Mouse (Mus musculus) heart, embryonic 14.5 days (tissue): ENCODE measurements around the gene Nicn1. TPM values are rescaled to one million over a fixed set of nuclear protein-coding genes. Genes with fewer than 3 reads are reported as not detected.

ENCODE experiments used
- ATAC-seq: fragments of 200-750 bp; cut with Nextera tagmentation; 2 replicates; pipeline ENCODE4 v1.8.0; 2017; ENCODE audit warnings: low read depth, moderate TSS enrichment; ENCODE audit not compliant: insufficient number of reproducible peaks, insufficient read depth, low FRiP score
- H3K27ac ChIP-seq, 2 experiments: fragments of 200-500 bp in 1 of 2; fragments of 300-500 bp in 1 of 2; sonication (generic) in 1 of 2; replicated peaks in 1 of 2; 2 replicates each; pipeline ENCODE4 v1.5.1; 2012 to 2014; ENCODE audit warnings: low read depth in 2 of 2, low read length in 2 of 2, control low read depth in 1 of 2, mild to moderate bottlenecking in 1 of 2, mixed read lengths in 1 of 2; ENCODE audit not compliant: control insufficient read depth in 1 of 2, insufficient read depth in 1 of 2
- H3K27me3 ChIP-seq: fragments of 300-500 bp; sonication (generic); 2 replicates; pipeline ENCODE4 v1.6.1; 2014; ENCODE audit warnings: mild to moderate bottlenecking, low read length, control low read depth; ENCODE audit not compliant: control insufficient read depth, insufficient read depth
- H3K36me3 ChIP-seq: fragments of 300-500 bp; sonication (generic); 2 replicates; pipeline ENCODE4 v1.6.1; 2014; ENCODE audit warnings: mild to moderate bottlenecking, control low read depth, low read length, mixed read lengths; ENCODE audit not compliant: control insufficient read depth, insufficient read depth
- H3K4me1 ChIP-seq, 2 experiments: fragments of 200-500 bp in 1 of 2; fragments of 300-500 bp in 1 of 2; sonication (generic) in 1 of 2; 2 replicates each; pipeline ENCODE4 v1.6.1; 2012 to 2014; ENCODE audit warnings: low read length in 2 of 2, control low read depth in 1 of 2, mixed read lengths in 1 of 2; ENCODE audit not compliant: control insufficient read depth in 2 of 2, insufficient read depth in 2 of 2
- H3K4me2 ChIP-seq: fragments of 300-500 bp; sonication (generic); 2 replicates; pipeline ENCODE4 v1.6.1; 2014; ENCODE audit warnings: mild to moderate bottlenecking, low read length
- H3K4me3 ChIP-seq, 2 experiments: fragments of 200-500 bp in 1 of 2; fragments of 300-500 bp in 1 of 2; sonication (generic) in 1 of 2; 2 replicates each; pipeline ENCODE4 v1.5.1; 2012 to 2014; ENCODE audit warnings: low read length in 2 of 2, mild to moderate bottlenecking in 2 of 2, control low read depth in 1 of 2, low read depth in 1 of 2, moderate library complexity in 1 of 2; ENCODE audit not compliant: control insufficient read depth in 1 of 2, insufficient read depth in 1 of 2
- H3K9ac ChIP-seq: fragments of 300-500 bp; sonication (generic); 2 replicates; pipeline ENCODE4 v1.6.1; 2014; ENCODE audit warnings: mild to moderate bottlenecking, low read length
- H3K9me3 ChIP-seq: fragments of 300-500 bp; sonication (generic); 2 replicates; pipeline ENCODE4 v1.6.1; 2016; ENCODE audit warnings: low read length, control low read depth; ENCODE audit not compliant: control insufficient read depth
- WGBS: fragments of 180-500 bp; shearing (Covaris S2); extraction: QIAGEN DNeasy Blood & Tissue Kit; methylation state at CpG from one replicate; pipeline ENCODE4 v1.1.7; 2014; 5-methylcytosine and 5-hydroxymethylcytosine counted together
- polyA plus RNA-seq: library from polyadenylated mRNA; unstranded; fragments of >200 nt; fragmentation: Nextera tagmentation; extraction: Ambion mirVana; gene quantifications from 2 replicates; pipeline ENCODE4 v1.2.1, GENCODE M21; 2014

Nicn1 gene
- polyA plus RNA-seq, 1 experiment from 2014 or later = 29.1 TPM

DNA sequence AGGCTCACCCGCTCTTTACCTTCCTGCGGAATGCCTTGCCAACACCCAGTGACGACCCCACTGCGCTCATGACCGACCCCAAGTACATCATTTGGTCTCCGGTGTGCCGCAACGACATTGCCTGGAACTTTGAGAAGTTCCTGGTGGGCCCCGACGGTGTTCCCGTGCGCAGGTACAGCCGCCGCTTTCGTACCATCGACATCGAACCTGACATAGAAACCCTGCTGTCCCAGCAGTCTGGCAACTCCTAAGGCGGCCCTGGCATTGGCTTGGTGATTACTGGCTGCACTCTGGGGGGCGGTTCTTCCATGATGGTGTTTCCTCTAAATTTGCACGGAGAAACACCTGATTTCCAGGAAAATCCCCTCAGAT is 49.6 kb downstream of the Nicn1 start:
- Histone ChIP-seq H3K4me1 (peaks cover 11 to 25% of the 10 kb centered on the region in 2 experiments), H3K9me3 (no peaks in the 10 kb centered on the region), H3K4me2 (peak overlapping the region; percentile 92), H3K4me3 (peak overlapping the region; percentile 56 to 60), H3K27me3 (no peaks in the 10 kb centered on the region), H3K9ac (peak overlapping the region; percentile 80), H3K27ac (peak overlapping the region; percentile 87 to 92), H3K36me3 (peaks cover 27% of the 10 kb centered on the region)
- 8% methylated on average over 20 of the region's 20 CpGs for WGBS
- ATAC-seq = no peak

- H3K4me3 ChIP-seq = peak overlapping the region; percentile 56 to 60
- no peak for ATAC-seq
- no peaks in the 10 kb centered on the region for H3K9me3 ChIP-seq
- peak overlapping the region; percentile 51 to 92 for H3K27ac ChIP-seq
- WGBS = 50% methylated on average over 10 of the region's 10 CpGs
- peaks cover 11 to 25% of the 10 kb centered on the region in 2 experiments for H3K4me1 ChIP-seq
- peak overlapping the region; percentile 92 for H3K4me2 ChIP-seq
- H3K9ac ChIP-seq = peak overlapping the region; percentile 80
- no peaks in the 10 kb centered on the region for H3K27me3 ChIP-seq
- H3K36me3 ChIP-seq = peaks cover 21% of the 10 kb centered on the region
Observed at GRCm38 (mm10) chr9:108340258-108341138, 50.3 kb downstream of the Nicn1 start.

DNA sequence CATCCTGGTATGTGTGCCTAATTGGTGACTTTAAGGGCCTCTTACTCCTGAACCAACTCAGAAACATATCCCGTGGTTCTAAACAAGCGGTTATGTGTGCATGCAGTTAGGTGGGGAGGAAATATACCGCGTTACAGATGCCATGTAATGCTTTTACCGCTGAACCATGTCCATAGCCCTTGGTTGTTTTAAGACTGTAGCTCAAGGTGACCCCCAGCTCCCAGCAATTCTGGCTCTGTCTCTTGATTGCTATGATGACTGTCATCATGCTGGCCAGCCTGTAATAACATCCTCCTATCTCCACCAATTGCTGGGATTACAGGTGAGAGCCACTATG is 50.9 kb downstream of the Nicn1 start:
- H3K4me3 ChIP-seq = peak overlapping the region in 1 of 2 experiments; percentile 56; a peak in 1 of 4 replicates
- no peaks in the 10 kb centered on the region for H3K27me3 ChIP-seq
- WGBS = 85% methylated on average over 5 of the region's 5 CpGs
- peaks cover 11 to 25% of the 10 kb centered on the region in 2 experiments for H3K4me1 ChIP-seq
- no peaks in the 10 kb centered on the region for H3K9me3 ChIP-seq
- H3K27ac ChIP-seq = peak overlapping the region; percentile 44 to 51; a peak in 3 of 4 replicates
- H3K4me2 ChIP-seq = peak overlapping the region; percentile 92
- peaks cover 15% of the 10 kb centered on the region for H3K36me3 ChIP-seq
- no peak for ATAC-seq
- peak overlapping the region; percentile 34; the same call in 1 of the 2 replicates for H3K9ac ChIP-seq

DNA sequence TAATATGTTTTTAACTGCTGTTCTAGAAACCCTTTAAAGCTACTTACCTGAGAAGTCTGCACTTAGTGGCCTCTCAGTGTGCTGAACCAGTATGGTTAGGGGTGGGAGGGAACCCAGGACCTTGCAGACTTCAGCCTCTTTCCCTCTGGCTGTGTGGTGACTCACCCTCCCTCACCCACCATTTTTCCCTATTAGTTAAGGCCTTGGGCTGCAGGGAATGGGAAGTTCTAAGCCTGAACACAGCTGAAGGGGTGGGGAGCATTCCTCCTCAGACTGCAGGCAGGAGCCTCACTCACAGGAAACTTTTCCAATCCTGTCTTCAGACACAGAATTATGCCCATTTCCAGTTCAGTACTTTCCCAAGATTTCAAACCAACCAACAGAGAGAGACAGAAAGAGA is 51.6 kb downstream of the Nicn1 start:
- Histone ChIP-seq H3K4me2 (0 out of 2 replicates have a peak overlapping the region, but pooled peaks have one; percentile 92), H3K4me3 (no peak overlapping the region), H3K36me3 (peaks cover 10% of the 10 kb centered on the region), H3K9me3 (no peaks in the 10 kb centered on the region), H3K27ac (peak overlapping the region in 1 of 2 experiments; percentile 6; a peak in 2 of 4 replicates), H3K27me3 (no peaks in the 10 kb centered on the region), H3K4me1 (peaks cover 11 to 25% of the 10 kb centered on the region in 2 experiments), H3K9ac (no peak overlapping the region)
- no peak for ATAC-seq

DNA sequence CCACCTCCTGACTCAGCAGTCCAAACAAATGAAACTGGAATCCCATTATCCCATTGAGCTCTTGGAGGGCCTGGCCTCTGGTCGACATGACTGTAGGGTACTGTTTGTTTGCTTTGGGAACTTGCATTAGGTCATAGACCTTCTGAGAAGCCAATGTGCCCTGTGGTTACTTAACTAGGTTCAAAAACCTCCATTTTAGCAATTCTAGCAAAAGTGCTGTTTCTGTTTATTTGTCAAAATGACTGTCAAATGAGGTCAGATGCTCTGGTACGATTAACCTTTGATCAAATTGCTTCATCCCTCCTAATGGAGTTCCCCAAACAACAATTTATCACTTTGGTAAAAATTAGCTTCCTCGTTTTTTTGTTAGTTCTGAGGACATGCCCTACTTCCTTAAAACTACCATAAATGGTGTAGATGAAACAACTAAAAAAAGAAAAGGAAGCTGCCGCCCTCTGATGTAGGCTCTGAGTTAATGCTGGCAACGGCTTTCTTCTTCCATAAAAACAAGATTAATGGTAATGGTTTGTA is 52.1 kb downstream of the Nicn1 start:
- Histone ChIP-seq H3K9ac (no peak overlapping the region), H3K4me1 (peaks cover 11 to 25% of the 10 kb centered on the region in 2 experiments), H3K36me3 (peaks cover 10% of the 10 kb centered on the region), H3K4me2 (peak overlapping the region; percentile 12; the same call in 1 of the 2 replicates), H3K9me3 (no peaks in the 10 kb centered on the region), H3K4me3 (no peak overlapping the region), H3K27ac (peak overlapping the region; percentile 6 to 46; a peak in 2 of 4 replicates), H3K27me3 (no peaks in the 10 kb centered on the region)
- ATAC-seq = no peak
- WGBS = 45% methylated on average over 5 of the region's 5 CpGs

- no peak overlapping the region for H3K27ac ChIP-seq
- WGBS = 85% methylated on average over 3 of the region's 3 CpGs
- H3K9ac ChIP-seq = no peak overlapping the region
Observed at GRCm38 (mm10) chr9:108343331-108343730, 53.1 kb downstream of the Nicn1 start.

DNA sequence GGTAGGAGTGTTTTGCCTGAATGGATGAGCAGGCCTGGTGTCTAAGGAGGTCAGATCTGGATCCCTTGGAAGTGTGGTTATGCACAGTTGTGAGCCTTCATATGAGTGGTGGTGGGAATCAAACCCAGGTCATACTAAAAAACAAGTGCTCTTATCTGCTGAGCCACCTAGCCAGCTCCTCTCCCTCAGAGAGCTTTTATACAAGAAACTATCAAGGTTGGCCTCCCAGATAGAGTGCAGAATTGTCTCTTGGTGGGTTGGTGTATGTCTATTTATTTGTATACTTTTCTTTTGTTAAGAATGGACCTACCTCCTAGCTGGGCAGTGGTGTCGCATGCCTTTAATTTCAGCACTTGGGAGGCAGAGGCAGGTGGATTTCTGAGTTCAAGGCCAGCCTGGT is 53.6 kb downstream of the Nicn1 start:
- no peaks in the 10 kb centered on the region for H3K27me3 ChIP-seq
- WGBS = 100% methylated on average over 1 of the region's 1 CpGs
- no peak overlapping the region for H3K9ac ChIP-seq
- no peaks in the 10 kb centered on the region for H3K9me3 ChIP-seq
- H3K4me3 ChIP-seq = no peak overlapping the region
- H3K4me2 ChIP-seq = no peak overlapping the region
- ATAC-seq = no peak
- peaks cover 8 to 25% of the 10 kb centered on the region in 2 experiments for H3K4me1 ChIP-seq
- 0 out of 2 replicates have a peak, but pooled peaks cover 3% of the 10 kb centered on the region for H3K36me3 ChIP-seq
- H3K27ac ChIP-seq = no peak overlapping the region

More at GRCm38 (mm10) chr9:108343331-108343730, 53.1 kb downstream of the Nicn1 start:
- Histone ChIP-seq H3K4me1 (peaks cover 11 to 24% of the 10 kb centered on the region in 2 experiments), H3K4me2 (no peak overlapping the region), H3K36me3 (0 out of 2 replicates have a peak, but pooled peaks cover 3% of the 10 kb centered on the region), H3K27me3 (no peaks in the 10 kb centered on the region), H3K4me3 (no peak overlapping the region), H3K9me3 (no peaks in the 10 kb centered on the region)
- no peak for ATAC-seq
